Mouse (Mus musculus): ENCODE results near the gene Shank1.
A peak's percentile ranks its signal among the peaks of the same experiment; 100 is the strongest.
"Not testable (repeated sequence)": the region's sequence is repeated elsewhere in the genome, so short reads cannot be mapped to it uniquely, and the experiment has no call there.

Shank1 gene

GRCm38 (mm10) chr7:44309475-44310284 lies at the start of gene Shank1:
Gene Shank1, plus strand, starts transcription at chr7:44310253.
- DNase-seq (ENCODE audit: low spot score in 2 of 2) = peak in 1 of 2 experiments; percentile 59

GRCm38 (mm10) chr7:44260410-44260809 lies 49.6 kb upstream of the Shank1 start:
- DNase-seq (ENCODE audit: low spot score in 2 of 2) = no peak

GRCm38 (mm10) chr7:44261147-44261546 lies 48.9 kb upstream of the Shank1 start, which contains the start of gene Gm15517:
Gene Gm15517, plus strand, starts transcription at chr7:44261447.
- DNase-seq (ENCODE audit: low spot score in 2 of 2) = no peak

GRCm38 (mm10) chr7:44262791-44263643 lies 47.0 kb upstream of the Shank1 start:
- DNase-seq (ENCODE audit: low spot score in 2 of 2) = peak; percentile 94 to 97

GRCm38 (mm10) chr7:44268117-44268516 lies 41.9 kb upstream of the Shank1 start:
- no peak for DNase-seq (ENCODE audit: low spot score in 2 of 2)

GRCm38 (mm10) chr7:44269397-44269796 lies 40.7 kb upstream of the Shank1 start:
- no peak for DNase-seq (ENCODE audit: low spot score in 2 of 2)

GRCm38 (mm10) chr7:44271309-44271708 lies 38.7 kb upstream of the Shank1 start:
- no peak for DNase-seq (ENCODE audit: low spot score in 2 of 2)

GRCm38 (mm10) chr7:44272546-44272945 lies 37.5 kb upstream of the Shank1 start:
- DNase-seq (ENCODE audit: low spot score in 2 of 2) = no peak

- no peak for DNase-seq (ENCODE audit: low spot score in 2 of 2)
Observed at GRCm38 (mm10) chr7:44273446-44273845, 36.6 kb upstream of the Shank1 start.

GRCm38 (mm10) chr7:44274096-44274495 lies 36.0 kb upstream of the Shank1 start:
- no peak for DNase-seq (ENCODE audit: low spot score in 2 of 2)

GRCm38 (mm10) chr7:44275546-44275945 lies 34.5 kb upstream of the Shank1 start:
- DNase-seq (ENCODE audit: low spot score in 2 of 2) = no peak

GRCm38 (mm10) chr7:44276461-44277249 lies 33.4 kb upstream of the Shank1 start:
- no peak for DNase-seq (ENCODE audit: low spot score in 2 of 2)

- peak in 1 of 2 experiments; percentile 63 for DNase-seq (ENCODE audit: low spot score in 2 of 2)
Observed at GRCm38 (mm10) chr7:44277250-44277622, 32.8 kb upstream of the Shank1 start.

- no peak for DNase-seq (ENCODE audit: low spot score in 2 of 2)
Observed at GRCm38 (mm10) chr7:44280959-44281358, 29.1 kb upstream of the Shank1 start.

- peak in 1 of 2 experiments; percentile 60 for DNase-seq (ENCODE audit: low spot score in 2 of 2)
Observed at GRCm38 (mm10) chr7:44281586-44281985, 28.5 kb upstream of the Shank1 start.

- DNase-seq (ENCODE audit: low spot score in 2 of 2) = no peak
Observed at GRCm38 (mm10) chr7:44287760-44288159, 22.3 kb upstream of the Shank1 start.

- DNase-seq (ENCODE audit: low spot score in 2 of 2) = no peak
Observed at GRCm38 (mm10) chr7:44290986-44291385, 19.1 kb upstream of the Shank1 start.

GRCm38 (mm10) chr7:44291418-44291817 lies 18.6 kb upstream of the Shank1 start:
- DNase-seq (ENCODE audit: low spot score in 2 of 2) = no peak

GRCm38 (mm10) chr7:44297501-44297900 lies 12.6 kb upstream of the Shank1 start:
- DNase-seq (ENCODE audit: low spot score in 2 of 2) = not testable (repeated sequence)

GRCm38 (mm10) chr7:44303346-44304340 lies 6.4 kb upstream of the Shank1 start:
- no peak for DNase-seq (ENCODE audit: low spot score in 2 of 2)

- no peak for DNase-seq (ENCODE audit: low spot score in 2 of 2)
Observed at GRCm38 (mm10) chr7:44304463-44304774, 5.6 kb upstream of the Shank1 start.
